Mouse (Mus musculus) CH12.LX (cell line): ENCODE results near the gene Kdm2b.

Experiments
- BHLHE40 ChIP-seq: IDR thresholded peaks from 2 replicates; pipeline ENCODE4 v1.6.1; 2011; ENCODE audit warnings: mild to moderate bottlenecking, low read depth, low read length, improper control_type of control experiment
- CTCF ChIP-seq, 2 experiments: IDR thresholded peaks in 1 of 2; conservative IDR thresholded peaks in 1 of 2; 2 replicates each; pipeline ENCODE4 v1.5.1; 2011 to 2012; ENCODE audit warnings: low read depth in 2 of 2, low read length in 2 of 2, improper control_type of control experiment in 1 of 2, inconsistent platforms in 1 of 2, mild to moderate bottlenecking in 1 of 2, moderate library complexity in 1 of 2
- EP300 ChIP-seq: IDR thresholded peaks from 2 replicates; pipeline ENCODE4 v1.6.1; 2011; ENCODE audit warnings: low read length, improper control_type of control experiment
- ETS1 ChIP-seq: conservative IDR thresholded peaks from 2 replicates; pipeline ENCODE4 v1.6.1; 2012; ENCODE audit warnings: low read depth, mild to moderate bottlenecking, inconsistent platforms, low read length, improper control_type of control experiment, moderate library complexity
- MXI1 ChIP-seq: IDR thresholded peaks from 2 replicates; pipeline ENCODE4 v1.6.1; 2011; ENCODE audit warnings: mild to moderate bottlenecking, low read depth, low read length, improper control_type of control experiment
- POLR2A ChIP-seq: IDR thresholded peaks from 2 replicates; pipeline ENCODE4 v1.6.1; 2011; ENCODE audit warnings: low read depth, mild to moderate bottlenecking, improper control_type of control experiment, low read length
- POLR2AphosphoS2 ChIP-seq: IDR thresholded peaks from 2 replicates; pipeline ENCODE4 v1.6.1; 2011; ENCODE audit warnings: low read depth, low read length, improper control_type of control experiment
- RAD21 ChIP-seq: IDR thresholded peaks from 2 replicates; pipeline ENCODE4 v1.6.1; 2011; ENCODE audit warnings: low read depth, mild to moderate bottlenecking, low read length, improper control_type of control experiment, moderate library complexity
- SIN3A ChIP-seq: IDR thresholded peaks from 2 replicates; pipeline ENCODE4 v1.6.1; 2012; ENCODE audit warnings: low read length, improper control_type of control experiment, inconsistent platforms
- UBTF ChIP-seq: IDR thresholded peaks from 2 replicates; pipeline ENCODE4 v1.6.1; 2012; ENCODE audit warnings: low read depth, mild to moderate bottlenecking, inconsistent platforms, low read length, improper control_type of control experiment, moderate library complexity

- TF ChIP-seq UBTF (no peak), POLR2A (no peak), POLR2AphosphoS2 (no peak), BHLHE40 (no peak), CTCF (conservative IDR thresholded peaks at IDR 0.05 in 1 of 2, IDR thresholded peaks at IDR 0.05 in 1 of 2; ENCODE audit: low read depth in 2 of 2, low read length in 2 of 2) (no peak), ETS1 (no peak), MXI1 (no peak), RAD21 (no peak), EP300 (no peak), SIN3A (no peak)
Observed at GRCm38 (mm10) chr5:122890396-122890795, 99.2 kb downstream of the Kdm2b start.
